Mouse (Mus musculus): ENCODE measurements at regions not wholly inside any gene's neighbourhood (a gene's known extent, or its start where the extent isn't known, plus 50 kb on each side); places are given as distances from the start of the nearest gene placed in this dataset.
A peak's percentile ranks its signal among the peaks of the same experiment; 100 is the strongest.
"Not testable (repeated sequence)": the region's sequence is repeated elsewhere in the genome, so short reads cannot be mapped to it uniquely, and the experiment has no call there.

- Histone ChIP-seq H3K4me3 (no peak overlapping the region), H3K27me3 (no peaks in the 10 kb centered on the region), H3K9ac (no peak overlapping the region), H3K4me2 (replicated peaks) (no peak overlapping the region), H3K27ac (no peak overlapping the region), H3K9me3 (no peaks in the 10 kb centered on the region), H3K4me1 (no peaks in the 10 kb centered on the region), H3K36me3 (no peaks in the 10 kb centered on the region)
- WGBS = 14% methylated on average over 4 of the region's 4 CpGs
- ATAC-seq (ENCODE audit: low FRiP score, low read depth) = no peak
These were observed 1117.7 kb upstream of the Arrdc3 start for GRCm38 (mm10) chr13:79765437-79765838.

GRCm38 (mm10) chr13:79784991-79785666 lies 1098.1 kb upstream of the Arrdc3 start:
- no peak overlapping the region for H3K4me3 ChIP-seq
- H3K9ac ChIP-seq = no peak overlapping the region
- no peaks in the 10 kb centered on the region for H3K36me3 ChIP-seq
- ATAC-seq (ENCODE audit: low FRiP score, low read depth) = no peak
- WGBS = 65% methylated on average over 1 of the region's 1 CpGs
- no peaks in the 10 kb centered on the region for H3K9me3 ChIP-seq
- no peak overlapping the region for H3K4me2 ChIP-seq (replicated peaks)
- no peak overlapping the region for H3K27ac ChIP-seq
- no peaks in the 10 kb centered on the region for H3K4me1 ChIP-seq
- H3K27me3 ChIP-seq = no peaks in the 10 kb centered on the region

DNA sequence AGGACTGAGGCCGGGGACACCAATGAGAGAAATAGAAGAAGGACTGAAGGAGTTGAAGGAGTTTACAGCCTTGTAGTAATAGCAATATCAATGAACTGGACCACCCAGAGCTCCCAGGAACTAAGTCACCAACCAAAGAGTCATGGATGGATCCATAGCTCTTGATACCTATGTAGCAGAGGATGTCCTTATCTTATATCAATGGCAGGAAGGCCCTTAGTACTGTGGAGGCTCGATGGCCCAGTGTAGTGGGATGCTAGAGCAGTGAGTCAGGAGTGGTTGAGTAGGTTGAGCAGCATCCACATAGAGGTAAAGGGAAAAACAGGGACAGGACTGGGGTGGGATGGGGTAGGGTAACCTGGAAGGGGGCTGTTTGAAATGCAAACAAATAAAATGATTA lies 1081.6 kb upstream of the Arrdc3 start:
- no peak overlapping the region for H3K4me2 ChIP-seq (replicated peaks)
- 81% methylated on average over 2 of the region's 2 CpGs for WGBS
- H3K27ac ChIP-seq = no peak overlapping the region
- ATAC-seq (ENCODE audit: low FRiP score, low read depth) = no peak
- H3K9me3 ChIP-seq = no peaks in the 10 kb centered on the region
- H3K27me3 ChIP-seq = no peaks in the 10 kb centered on the region
- H3K4me1 ChIP-seq = no peaks in the 10 kb centered on the region
- no peaks in the 10 kb centered on the region for H3K36me3 ChIP-seq
- no peak overlapping the region for H3K4me3 ChIP-seq
- H3K9ac ChIP-seq = no peak overlapping the region

- WGBS = 66% methylated on average over 1 of the region's 1 CpGs
- Histone ChIP-seq H3K4me2 (replicated peaks) (no peak overlapping the region), H3K36me3 (no peaks in the 10 kb centered on the region), H3K27ac (no peak overlapping the region), H3K4me1 (no peaks in the 10 kb centered on the region), H3K27me3 (no peaks in the 10 kb centered on the region), H3K9ac (no peak overlapping the region), H3K4me3 (no peak overlapping the region), H3K9me3 (no peaks in the 10 kb centered on the region)
- ATAC-seq (ENCODE audit: low FRiP score, low read depth) = no peak
These were observed 1047.6 kb upstream of the Arrdc3 start for GRCm38 (mm10) chr13:79835592-79835991.

GRCm38 (mm10) chr13:79844800-79845199 lies 1038.4 kb upstream of the Arrdc3 start:
- H3K4me2 ChIP-seq (replicated peaks) = no peak overlapping the region
- no peak for ATAC-seq (ENCODE audit: low FRiP score, low read depth)
- H3K9ac ChIP-seq = no peak overlapping the region
- no peaks in the 10 kb centered on the region for H3K9me3 ChIP-seq
- no peaks in the 10 kb centered on the region for H3K4me1 ChIP-seq
- H3K27me3 ChIP-seq = no peaks in the 10 kb centered on the region
- H3K27ac ChIP-seq = no peak overlapping the region
- no peaks in the 10 kb centered on the region for H3K36me3 ChIP-seq
- WGBS = 32% methylated on average over 2 of the region's 2 CpGs
- no peak overlapping the region for H3K4me3 ChIP-seq

- H3K9me3 ChIP-seq; H3K9ac ChIP-seq; H3K4me1 ChIP-seq; H3K4me3 ChIP-seq; H3K4me2 ChIP-seq (replicated peaks); H3K27me3 ChIP-seq; H3K27ac ChIP-seq; ATAC-seq (ENCODE audit: low FRiP score, low read depth); H3K36me3 ChIP-seq: not testable (repeated sequence)
- WGBS = 81% methylated on average over 1 of the region's 1 CpGs
These were observed 1015.7 kb upstream of the Arrdc3 start for GRCm38 (mm10) chr13:79867501-79867900.

- H3K27ac ChIP-seq = no peak overlapping the region
- no peak overlapping the region for H3K9ac ChIP-seq
- H3K9me3 ChIP-seq = peaks cover 4% of the 10 kb centered on the region; the same call in 1 of the 2 replicates
- no peak overlapping the region for H3K4me2 ChIP-seq (replicated peaks)
- H3K4me3 ChIP-seq = no peak overlapping the region
- 73% methylated on average over 2 of the region's 2 CpGs for WGBS
- no peaks in the 10 kb centered on the region for H3K4me1 ChIP-seq
- no peak for ATAC-seq (ENCODE audit: low FRiP score, low read depth)
- H3K36me3 ChIP-seq = no peaks in the 10 kb centered on the region
- no peaks in the 10 kb centered on the region for H3K27me3 ChIP-seq
These were observed 1014.5 kb upstream of the Arrdc3 start for GRCm38 (mm10) chr13:79868481-79869225.

GRCm38 (mm10) chr13:79880136-79880535 lies 1003.0 kb upstream of the Arrdc3 start:
- H3K9me3 ChIP-seq = no peaks in the 10 kb centered on the region
- H3K9ac ChIP-seq = no peak overlapping the region
- WGBS = 84% methylated on average over 1 of the region's 1 CpGs
- H3K4me3 ChIP-seq = no peak overlapping the region
- no peak overlapping the region for H3K4me2 ChIP-seq (replicated peaks)
- no peak overlapping the region for H3K27ac ChIP-seq
- no peaks in the 10 kb centered on the region for H3K36me3 ChIP-seq
- ATAC-seq (ENCODE audit: low FRiP score, low read depth) = no peak
- H3K27me3 ChIP-seq = no peaks in the 10 kb centered on the region
- no peaks in the 10 kb centered on the region for H3K4me1 ChIP-seq

- H3K36me3 ChIP-seq = no peaks in the 10 kb centered on the region
- no peak overlapping the region for H3K9ac ChIP-seq
- H3K4me3 ChIP-seq = no peak overlapping the region
- H3K4me1 ChIP-seq = no peaks in the 10 kb centered on the region
- no peak overlapping the region for H3K4me2 ChIP-seq (replicated peaks)
- no peak overlapping the region for H3K27ac ChIP-seq
- no peaks in the 10 kb centered on the region for H3K27me3 ChIP-seq
- peak; percentile 59 for ATAC-seq (ENCODE audit: low FRiP score, low read depth)
- H3K9me3 ChIP-seq = no peaks in the 10 kb centered on the region
These were observed 997.2 kb upstream of the Arrdc3 start for GRCm38 (mm10) chr13:79885959-79886358.

DNA sequence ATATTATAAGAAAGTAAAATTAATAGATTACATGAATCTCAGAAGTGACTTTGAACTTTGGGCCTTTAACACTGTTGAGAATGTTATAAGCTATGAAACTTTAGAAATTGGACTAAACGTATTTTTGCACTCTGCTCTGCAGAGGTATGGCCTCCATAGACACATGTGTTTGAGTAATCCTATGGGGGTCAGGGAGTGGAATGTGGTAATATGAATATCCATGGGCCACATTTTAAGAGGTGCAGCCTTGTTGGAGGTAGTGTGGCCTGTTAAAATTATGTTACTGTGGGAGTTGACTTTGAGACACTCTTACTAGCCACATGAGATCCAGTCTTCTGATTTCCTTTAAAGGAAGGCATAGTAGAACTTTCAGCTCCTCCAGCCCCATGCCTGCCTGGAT lies 996.8 kb upstream of the Arrdc3 start:
- no peaks in the 10 kb centered on the region for H3K36me3 ChIP-seq
- H3K9ac ChIP-seq = no peak overlapping the region
- H3K9me3 ChIP-seq = no peaks in the 10 kb centered on the region
- peak; percentile 54; the same call in 1 of the 2 replicates for ATAC-seq (ENCODE audit: low FRiP score, low read depth)
- H3K27me3 ChIP-seq = no peaks in the 10 kb centered on the region
- H3K4me1 ChIP-seq = no peaks in the 10 kb centered on the region
- no peak overlapping the region for H3K4me2 ChIP-seq (replicated peaks)
- no peak overlapping the region for H3K27ac ChIP-seq
- 58% methylated on average over 1 of the region's 1 CpGs for WGBS
- H3K4me3 ChIP-seq = no peak overlapping the region

Measured in limb, embryonic 13.5 days (tissue).